Mouse (Mus musculus): Measurements from ENCODE around the gene Cdc14b. TPM values are rescaled to one million over a fixed set of nuclear protein-coding genes. Genes with fewer than 3 reads are reported as not detected.

Gene Cdc14b
- polyA plus RNA-seq, 1 experiment from 2014 or later: 41.0 TPM

Other genes starting within 250 kb of the Cdc14b start
- gene Hsd17b3, start 186.1 kb downstream of the Cdc14b start, polyA plus RNA-seq (2014; fragmentation: Nextera tagmentation; extraction: Ambion mirVana): not detected in 2 replicates
- 3.3 and 4.5 TPM in 2 replicates for gene Slc35d2, start 145.9 kb downstream of the Cdc14b start, polyA plus RNA-seq (2014; fragmentation: Nextera tagmentation; extraction: Ambion mirVana)
- gene Zfp367, start 122.1 kb downstream of the Cdc14b start, polyA plus RNA-seq (2014; fragmentation: Nextera tagmentation; extraction: Ambion mirVana): 15.1 and 15.3 TPM in 2 replicates
- 24.2 and 24.4 TPM in 2 replicates for gene Habp4, start 113.5 kb downstream of the Cdc14b start, polyA plus RNA-seq (2014; fragmentation: Nextera tagmentation; extraction: Ambion mirVana)
- gene Aaed1, start 37.4 kb upstream of the Cdc14b start, polyA plus RNA-seq (2014; fragmentation: Nextera tagmentation; extraction: Ambion mirVana): 33.1 and 34.0 TPM in 2 replicates
- gene Ctsl, start 95.6 kb upstream of the Cdc14b start, polyA plus RNA-seq (2014; fragmentation: Nextera tagmentation; extraction: Ambion mirVana): 132 and 133 TPM in 2 replicates
- 10.8 and 11.2 TPM in 2 replicates for gene Cdk20, start 157.0 kb upstream of the Cdc14b start, polyA plus RNA-seq (2014; fragmentation: Nextera tagmentation; extraction: Ambion mirVana)
- not detected in 2 replicates for gene Fam240b, start 222.5 kb upstream of the Cdc14b start, polyA plus RNA-seq (2014; fragmentation: Nextera tagmentation; extraction: Ambion mirVana)

All from limb, embryonic 11.5 days (tissue).